Mouse (Mus musculus) left cerebral cortex, adult 11 months (tissue): ENCODE measurements around the gene Amz2.
"Not testable (repeated sequence)": the region's sequence is repeated elsewhere in the genome, so short reads cannot be mapped to it uniquely, and the experiment has no call there.

Experiments used
- DNase-seq: peaks from one replicate; pipeline ENCODE4 v3.0.0; 2022; ENCODE audit warnings: low spot score

Amz2 gene

DNA sequence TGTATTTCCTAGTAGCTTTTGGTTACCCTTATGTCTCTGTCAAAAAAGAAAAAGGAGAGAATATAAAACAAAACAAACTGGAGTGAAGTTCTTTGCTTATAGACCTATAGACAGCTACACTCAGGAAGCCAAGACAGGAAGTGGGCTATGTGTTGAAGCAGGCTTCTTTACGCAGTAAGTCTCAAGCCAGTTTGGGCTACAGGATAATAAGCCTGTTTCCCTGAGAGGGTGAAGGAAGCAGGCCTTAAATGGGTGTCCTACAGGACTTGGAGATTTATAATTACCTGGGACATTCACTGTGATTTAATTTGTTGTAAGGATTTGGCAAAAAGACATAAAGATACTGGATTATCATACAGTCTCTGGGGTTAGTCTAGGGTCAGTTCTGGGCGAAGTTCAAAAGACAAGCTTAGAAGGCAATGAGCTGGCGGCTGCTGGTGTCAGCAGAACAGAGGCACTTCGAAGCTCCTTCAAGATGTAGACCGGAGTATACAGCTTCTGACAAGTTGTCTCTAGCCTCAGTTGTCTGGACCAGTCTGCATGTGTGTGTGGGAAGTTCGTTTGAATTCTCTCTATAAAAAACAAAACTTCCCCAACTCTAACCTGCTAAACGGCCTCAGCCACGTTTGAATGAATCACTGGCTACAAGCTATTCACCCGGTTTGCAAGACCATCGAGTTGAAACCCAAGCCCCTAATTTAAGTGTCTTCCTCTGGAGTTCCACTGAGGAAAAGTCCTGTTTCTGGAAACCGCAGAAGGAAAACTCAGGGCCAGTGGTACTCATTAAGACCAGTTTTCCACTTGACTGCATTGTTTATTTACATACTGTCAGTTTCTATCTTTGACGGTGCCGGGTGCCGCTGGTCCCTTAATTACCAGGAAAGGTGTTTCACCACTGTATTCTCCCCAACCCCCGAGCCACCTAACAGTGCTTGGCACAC lies 45.4 kb downstream of the Amz2 start:
- no peak for DNase-seq

DNA sequence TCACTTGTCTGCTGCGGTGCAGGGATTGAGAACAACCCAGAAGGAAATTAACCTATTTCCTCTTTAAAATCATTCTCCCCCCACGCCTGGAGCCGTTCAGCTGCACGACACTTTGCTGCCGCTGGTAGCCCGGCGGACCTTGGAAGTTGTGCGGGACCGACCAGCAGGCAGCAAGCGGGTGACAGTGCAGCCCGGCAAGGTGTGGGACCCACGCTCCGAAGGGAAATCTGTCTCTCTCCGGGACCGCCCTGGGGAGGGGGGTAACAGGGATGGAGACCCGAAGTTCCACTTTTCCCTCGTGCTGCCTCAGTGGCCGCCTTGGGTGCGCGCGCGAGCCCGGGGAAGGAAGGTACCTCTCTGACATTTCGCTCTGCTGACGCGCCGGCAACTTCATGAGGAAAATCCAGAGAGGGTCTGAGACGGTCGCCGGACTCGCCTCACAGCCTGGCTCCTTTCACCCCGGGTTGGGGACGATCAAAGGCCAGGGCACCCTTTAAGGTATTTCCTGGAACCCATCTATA lies 46.5 kb downstream of the Amz2 start:
- DNase-seq: no peak

- DNase-seq: no peak
These were observed 47.0 kb downstream of the Amz2 start for GRCm38 (mm10) chr11:109472821-109473170.

GRCm38 (mm10) chr11:109473171-109474085 lies 47.7 kb downstream of the Amz2 start, which contains the start of the genes Arsg and Slc16a6:
Gene Arsg (plus strand): TSS chr11:109473374.
Gene Slc16a6 (minus strand): TSS chr11:109473598.
- peak; percentile 76 for DNase-seq

GRCm38 (mm10) chr11:109474086-109474742 lies 48.5 kb downstream of the Amz2 start:
- DNase-seq: no peak

DNA sequence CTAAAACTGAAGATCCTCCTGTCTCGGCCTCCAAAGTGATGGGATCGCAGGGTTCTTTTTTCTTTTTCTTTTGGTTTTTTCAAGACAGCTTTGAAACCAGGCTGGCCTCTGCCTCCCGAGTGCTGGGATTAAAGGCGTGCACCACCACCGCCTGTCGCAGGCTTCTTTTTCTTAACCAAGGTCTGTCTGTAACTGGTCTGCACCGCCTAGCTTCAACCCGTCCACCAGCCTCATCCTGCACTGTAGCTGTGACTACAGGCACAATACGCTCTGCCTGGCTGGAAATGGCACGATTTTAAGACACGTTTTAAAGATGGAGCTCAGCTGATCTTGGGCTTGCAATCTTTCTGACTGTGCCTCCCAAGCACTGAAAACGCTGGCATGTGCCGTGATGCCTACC lies 49.1 kb downstream of the Amz2 start:
- no peak for DNase-seq

DNA sequence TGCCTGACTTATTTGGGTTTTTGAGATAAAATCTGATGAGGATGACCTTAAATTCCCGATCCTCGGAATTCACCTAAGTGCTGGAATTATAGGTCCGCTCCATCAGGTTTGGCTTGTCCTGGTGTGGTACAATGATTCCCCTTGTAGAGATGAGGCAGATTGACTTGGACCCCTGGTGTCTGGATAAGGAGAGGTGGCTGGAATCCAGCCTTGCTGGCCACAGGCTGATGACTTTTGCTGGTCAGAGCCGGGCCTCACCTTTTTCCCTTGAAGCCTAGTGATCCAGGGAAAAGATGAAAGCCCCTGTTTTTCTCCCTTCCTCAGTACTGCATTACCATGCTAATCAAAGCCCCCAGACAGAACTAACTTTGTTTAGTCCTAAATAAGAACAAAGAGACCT lies 50.0 kb downstream of the Amz2 start:
- DNase-seq: no peak

GRCm38 (mm10) chr11:109476241-109476640 lies 50.5 kb downstream of the Amz2 start:
- DNase-seq: no peak

DNA sequence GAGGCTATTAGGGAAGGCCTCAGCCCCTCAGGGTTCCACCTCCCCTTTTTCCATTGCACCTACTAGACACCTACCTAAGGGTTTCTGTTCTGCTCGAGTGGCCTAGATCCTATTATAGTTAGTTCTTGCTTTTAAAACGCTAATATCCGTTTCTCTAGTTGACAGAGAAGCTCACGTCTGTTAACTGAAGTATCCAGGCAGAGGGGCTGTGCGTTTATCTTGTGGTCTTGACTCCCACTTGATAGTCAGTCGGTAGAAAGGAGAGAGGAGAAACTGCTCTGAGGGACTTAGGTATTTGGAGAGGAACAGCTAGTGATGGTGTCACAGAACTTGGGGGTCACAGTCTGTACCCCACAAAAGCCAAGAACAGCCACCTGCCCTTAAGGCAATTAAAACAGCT lies 50.9 kb downstream of the Amz2 start:
- no peak for DNase-seq

GRCm38 (mm10) chr11:109477606-109478380 lies 52.0 kb downstream of the Amz2 start:
- no peak for DNase-seq

- DNase-seq: no peak
These were observed 54.0 kb downstream of the Amz2 start for GRCm38 (mm10) chr11:109479575-109480285.

GRCm38 (mm10) chr11:109480440-109480839 lies 54.7 kb downstream of the Amz2 start:
- DNase-seq: no peak

GRCm38 (mm10) chr11:109485398-109486045 lies 59.8 kb downstream of the Amz2 start:
- peak; percentile 70 for DNase-seq

GRCm38 (mm10) chr11:109487111-109487510 lies 61.4 kb downstream of the Amz2 start:
- no peak for DNase-seq

DNA sequence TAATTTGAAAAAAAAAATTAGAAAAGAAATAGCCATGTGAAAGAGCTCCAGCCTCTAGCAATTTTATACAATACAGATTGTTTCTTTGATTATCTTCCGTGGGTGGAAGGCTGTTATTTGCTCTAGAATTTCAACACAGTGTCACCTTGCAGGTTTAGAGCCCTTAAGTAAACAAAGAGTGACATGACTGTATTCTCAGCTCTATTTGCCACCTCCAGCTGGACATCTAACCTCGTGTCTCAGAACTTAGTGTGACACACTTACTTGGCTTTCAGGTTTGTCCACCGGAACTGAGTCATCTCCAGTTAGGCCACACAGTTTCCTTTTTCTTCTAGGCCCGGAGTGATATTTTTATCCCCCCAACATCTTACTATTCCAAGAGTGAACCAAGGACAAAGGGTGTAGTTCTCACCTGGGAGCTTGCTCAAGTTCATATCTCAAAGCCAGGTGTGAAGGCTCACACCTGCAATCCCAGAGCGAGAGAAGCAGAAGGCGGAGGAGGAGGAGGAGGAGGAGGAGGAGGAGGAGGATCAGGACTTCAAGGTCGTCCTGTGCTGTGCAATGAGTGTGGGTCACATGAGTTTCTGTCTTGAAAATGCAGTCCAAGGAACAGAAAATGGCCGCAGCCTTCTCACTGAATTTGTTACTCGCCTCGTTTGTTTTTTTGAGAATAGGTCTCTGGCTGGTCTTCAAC lies 62.4 kb downstream of the Amz2 start:
- DNase-seq: no peak

GRCm38 (mm10) chr11:109489763-109490162 lies 64.0 kb downstream of the Amz2 start:
- no peak for DNase-seq

GRCm38 (mm10) chr11:109491844-109492243 lies 66.1 kb downstream of the Amz2 start:
- DNase-seq: no peak

DNA sequence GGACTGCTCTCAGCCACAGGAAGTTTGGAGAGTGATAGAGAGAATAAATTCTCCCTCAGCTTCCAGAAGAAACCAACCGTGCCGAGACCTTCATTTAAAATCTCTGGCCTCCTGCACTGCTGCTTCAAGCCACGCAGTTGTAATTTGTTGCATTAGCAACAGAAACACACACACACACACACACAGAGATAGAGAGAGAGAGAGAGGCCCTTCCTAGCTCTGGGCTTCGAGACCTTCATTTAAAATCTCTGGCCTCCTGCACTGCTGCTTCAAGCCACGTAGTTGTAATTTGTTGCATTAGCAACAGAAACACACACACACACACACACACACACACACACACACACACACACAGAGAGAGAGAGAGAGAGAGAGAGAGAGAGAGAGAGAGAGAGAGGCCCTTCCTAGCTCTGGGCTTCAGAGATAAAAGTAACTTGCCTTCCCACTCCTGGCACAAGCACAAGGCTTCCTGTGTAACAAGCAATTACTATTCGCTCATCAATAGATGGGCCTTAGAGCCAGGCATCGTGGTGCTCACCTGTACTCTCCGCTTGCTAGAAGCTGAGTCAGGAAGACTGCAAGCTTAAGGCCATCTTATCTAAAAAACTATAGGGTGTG lies 67.2 kb downstream of the Amz2 start:
- not testable (repeated sequence) for DNase-seq
